Mouse (Mus musculus) G1E (cell line): ENCODE measurements around the gene Jazf1. TPM values are rescaled to one million over a fixed set of nuclear protein-coding genes. Genes with fewer than 3 reads are reported as not detected.

Source experiments
- ATAC-seq: 2 replicates; pipeline ENCODE4 v1.8.0; 2016; ENCODE audit warnings: mild to moderate bottlenecking; ENCODE audit not compliant: insufficient number of reproducible peaks, poor library complexity, low FRiP score, severe bottlenecking; ENCODE audit errors: extremely low read depth
- DNase-seq: peaks from one replicate; pipeline ENCODE4 v3.0.0; 2012; ENCODE audit warnings: low spot score
- H3K27me3 ChIP-seq: 2 replicates; pipeline ENCODE4 v1.6.1; 2012; ENCODE audit warnings: mild to moderate bottlenecking, low read length, inconsistent platforms; ENCODE audit not compliant: insufficient read depth
- H3K36me3 ChIP-seq: replicated peaks from 2 replicates; pipeline ENCODE3; 2012; ENCODE audit warnings: mild to moderate bottlenecking, inconsistent platforms
- H3K4me1 ChIP-seq: 2 replicates; pipeline ENCODE4 v1.6.1; 2012; ENCODE audit warnings: low read depth, low read length, inconsistent platforms, mixed read lengths; ENCODE audit not compliant: insufficient read depth
- H3K4me3 ChIP-seq: 2 replicates; pipeline ENCODE4 v1.5.1; 2012; ENCODE audit warnings: low read depth, mild to moderate bottlenecking, inconsistent platforms, low read length, moderate library complexity, mixed read lengths
- H3K9me3 ChIP-seq: replicated peaks from 2 replicates; pipeline ENCODE4 v1.6.1; 2012; ENCODE audit warnings: inconsistent platforms
- CTCF ChIP-seq: IDR thresholded peaks from 2 replicates; pipeline ENCODE4 v1.5.1; 2012; ENCODE audit warnings: low read depth, low read length, inconsistent platforms, mixed read lengths
- GATA1 ChIP-seq: IDR thresholded peaks from 2 replicates; pipeline ENCODE4 v1.6.1; 2012; ENCODE audit warnings: borderline replicate concordance, low read length, inconsistent platforms, mixed read lengths
- GATA2 ChIP-seq: IDR thresholded peaks from 2 replicates; pipeline ENCODE4 v1.6.1; 2012; ENCODE audit warnings: low read depth, low read length, inconsistent platforms, borderline replicate concordance
- POLR2AphosphoS5 ChIP-seq: IDR thresholded peaks from 2 replicates; pipeline ENCODE4 v1.6.1; 2012; ENCODE audit warnings: low read depth, low read length, inconsistent platforms; ENCODE audit not compliant: insufficient replicate concordance
- TAL1 ChIP-seq: conservative IDR thresholded peaks from 2 replicates; pipeline ENCODE4 v1.6.1; 2012; ENCODE audit warnings: low read depth, low read length, inconsistent platforms, mixed read lengths
- polyA plus RNA-seq: library from polyadenylated mRNA; stranded (reverse); fragments of >175 nt; gene quantifications from 2 replicates; pipeline ENCODE4 v1.2.3, GENCODE M21; 2012
- total RNA-seq, 2 experiments: library from RNA; stranded (forward) in 1 of 2; stranded (reverse) in 1 of 2; fragments of 200-1000 nt in 1 of 2; fragments of >200 nt in 1 of 2; fragmentation: Nextera tagmentation in 1 of 2; gene quantifications; 2 replicates each; pipeline ENCODE4 v1.2.3; 2014 to 2017

The Jazf1 gene
- total and polyA plus RNA-seq, 3 experiments: not detected

DNA sequence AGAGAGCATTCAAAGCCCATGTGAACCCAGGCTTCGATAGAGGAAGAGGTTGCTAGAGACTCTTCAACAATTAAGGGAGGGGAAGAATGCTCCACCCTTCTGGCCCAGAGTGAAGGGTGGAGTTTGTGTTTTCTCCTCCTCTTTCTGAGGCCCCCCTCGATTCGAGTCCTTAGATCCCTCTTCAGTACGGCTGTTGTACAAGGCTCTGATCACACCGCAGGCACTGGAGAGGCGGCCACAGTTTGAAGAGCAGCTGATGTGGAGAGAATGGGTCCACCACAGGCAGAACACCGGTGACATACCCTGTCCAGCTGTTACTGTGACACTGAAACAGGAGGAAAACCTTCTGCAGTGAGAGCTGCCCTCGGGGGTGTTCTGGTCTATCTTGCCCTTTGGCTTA, 292.5 kb downstream of the Jazf1 start:
- no peak for TF ChIP-seq POLR2AphosphoS5
- no peak for TF ChIP-seq TAL1
- no peak for TF ChIP-seq GATA1
- no peak for TF ChIP-seq CTCF
- no peak for TF ChIP-seq GATA2
- DNase-seq (no peak), ATAC-seq (no peak)
- H3K36me3 ChIP-seq: peaks cover 7% of the 10 kb centered on the region
- peaks cover 14% of the 10 kb centered on the region for H3K27me3 ChIP-seq
- peaks cover 20% of the 10 kb centered on the region for H3K4me1 ChIP-seq
- no peaks in the 10 kb centered on the region for H3K9me3 ChIP-seq
- H3K4me3 ChIP-seq: no peak overlapping the region

DNA sequence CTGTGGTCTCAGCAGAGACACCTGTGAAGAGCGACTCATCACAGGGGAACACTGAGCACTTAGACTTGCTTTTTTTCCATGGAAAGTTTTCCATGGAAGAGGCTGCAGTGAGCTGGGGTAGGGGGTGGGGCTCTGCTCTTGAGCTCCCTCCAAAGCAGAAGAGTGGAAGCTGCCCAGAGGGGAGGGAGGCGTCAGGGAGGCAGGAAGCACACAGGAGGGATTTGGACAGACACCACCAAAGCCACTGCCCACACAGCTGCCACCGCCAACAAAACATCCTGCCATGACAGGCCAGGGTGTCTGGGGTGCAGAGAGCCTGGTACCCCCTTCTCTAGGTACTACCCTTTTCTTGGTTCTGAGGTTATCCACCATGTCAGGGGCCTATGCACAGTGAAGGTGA, 293.1 kb downstream of the Jazf1 start:
- ATAC-seq: no peak
- DNase-seq: no peak
- peaks cover 26% of the 10 kb centered on the region for H3K4me1 ChIP-seq
- no peak overlapping the region for H3K4me3 ChIP-seq
- H3K36me3 ChIP-seq: peaks cover 10% of the 10 kb centered on the region
- no peaks in the 10 kb centered on the region for H3K9me3 ChIP-seq
- TF ChIP-seq TAL1 (no peak), CTCF (no peak), POLR2AphosphoS5 (no peak), GATA2 (no peak), GATA1 (no peak)
- peaks cover 12% of the 10 kb centered on the region for H3K27me3 ChIP-seq

DNA sequence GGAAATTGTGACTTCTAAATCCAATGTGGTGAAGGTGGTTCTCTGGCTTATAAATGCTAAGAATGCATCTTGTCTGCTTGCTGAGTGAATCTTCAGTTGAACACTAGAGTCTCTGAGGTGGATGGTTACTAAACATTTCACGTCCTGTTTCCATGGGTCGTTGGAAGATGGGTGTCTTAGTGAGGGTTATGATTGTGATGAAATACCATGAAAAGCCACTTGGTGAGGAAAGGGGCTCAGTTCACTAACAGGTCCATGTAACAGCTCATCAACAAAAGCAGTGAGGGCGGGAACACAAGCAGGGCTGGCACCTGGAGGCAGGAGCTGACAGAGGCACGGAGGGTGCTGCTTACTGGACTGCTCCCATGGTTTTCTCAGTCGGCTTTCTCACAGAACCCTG, 295.3 kb downstream of the Jazf1 start:
- Histone ChIP-seq H3K36me3 (peaks cover 28% of the 10 kb centered on the region), H3K4me1 (peaks cover 29% of the 10 kb centered on the region), H3K27me3 (peaks cover 9% of the 10 kb centered on the region; the same call in 1 of the 2 replicates), H3K4me3 (no peak overlapping the region), H3K9me3 (no peaks in the 10 kb centered on the region)
- TF ChIP-seq GATA1 (no peak), POLR2AphosphoS5 (no peak), GATA2 (no peak), TAL1 (no peak), CTCF (no peak)
- DNase-seq (no peak), ATAC-seq (no peak)

DNA sequence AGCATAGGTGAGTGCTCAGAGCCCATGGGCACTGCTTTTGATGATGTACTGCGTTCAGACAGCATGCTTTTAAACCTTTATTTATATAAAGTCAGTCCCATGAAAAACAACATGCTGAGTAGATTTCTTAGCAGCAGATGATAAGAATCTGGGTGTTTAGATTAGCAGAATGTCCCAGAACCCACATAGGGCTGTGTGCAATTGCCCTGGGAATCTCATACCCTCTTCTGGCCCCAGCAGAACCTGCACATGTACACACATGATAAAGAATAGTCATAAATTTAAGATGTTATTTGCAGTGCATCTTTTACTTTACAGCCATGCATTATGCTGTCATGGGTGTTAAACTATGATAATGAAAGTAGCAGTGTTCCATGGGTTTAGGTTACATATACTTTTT, 297.6 kb downstream of the Jazf1 start:
- Histone ChIP-seq H3K27me3 (0 out of 2 replicates have a peak, but pooled peaks cover 3% of the 10 kb centered on the region), H3K4me1 (peaks cover 26% of the 10 kb centered on the region), H3K9me3 (no peaks in the 10 kb centered on the region), H3K36me3 (peaks cover 48% of the 10 kb centered on the region), H3K4me3 (no peak overlapping the region)
- ATAC-seq (peak; percentile 55), DNase-seq (no peak)
- TF ChIP-seq GATA1: no peak
- no peak for TF ChIP-seq CTCF
- no peak for TF ChIP-seq GATA2

GRCm38 (mm10) chr6:52765206-52765605, 303.2 kb downstream of the Jazf1 start:
- no peak for TF ChIP-seq CTCF
- TF ChIP-seq GATA2: no peak
- TF ChIP-seq POLR2AphosphoS5: no peak
- no peak for ATAC-seq
- H3K4me1 ChIP-seq: peaks cover 2% of the 10 kb centered on the region
- no peaks in the 10 kb centered on the region for H3K27me3 ChIP-seq
- no peaks in the 10 kb centered on the region for H3K9me3 ChIP-seq
- H3K36me3 ChIP-seq: peaks cover 77% of the 10 kb centered on the region
- H3K4me3 ChIP-seq: no peak overlapping the region
- no peak for DNase-seq

- DNase-seq (no peak), ATAC-seq (no peak)
- no peak for TF ChIP-seq TAL1
- no peak for TF ChIP-seq GATA1
- TF ChIP-seq CTCF: no peak
- TF ChIP-seq GATA2: no peak
- H3K36me3 ChIP-seq: peaks cover 57% of the 10 kb centered on the region
- H3K27me3 ChIP-seq: no peaks in the 10 kb centered on the region
- no peaks in the 10 kb centered on the region for H3K4me1 ChIP-seq
- no peak overlapping the region for H3K4me3 ChIP-seq
- no peaks in the 10 kb centered on the region for H3K9me3 ChIP-seq
Observed at GRCm38 (mm10) chr6:52752832-52753231, 315.6 kb downstream of the Jazf1 start.

GRCm38 (mm10) chr6:52734630-52735029, 333.8 kb downstream of the Jazf1 start:
- ATAC-seq (no peak), DNase-seq (no peak)
- H3K9me3 ChIP-seq: no peaks in the 10 kb centered on the region
- peaks cover 4% of the 10 kb centered on the region for H3K4me1 ChIP-seq
- H3K4me3 ChIP-seq: no peak overlapping the region
- no peaks in the 10 kb centered on the region for H3K27me3 ChIP-seq
- TF ChIP-seq GATA1 (no peak), POLR2AphosphoS5 (no peak), CTCF (no peak), TAL1 (no peak)
- H3K36me3 ChIP-seq: peaks cover 60% of the 10 kb centered on the region
